Mouse (Mus musculus) stomach, embryonic 14.5 days (tissue): ENCODE data around the gene Ubiad1. TPM values are rescaled to one million over a fixed set of nuclear protein-coding genes. Genes with fewer than 3 reads are reported as not detected.

Experiments
- ATAC-seq: fragments of 200-750 bp; cut with Nextera tagmentation; 2 replicates; pipeline ENCODE4 v1.8.0; 2017; ENCODE audit warnings: low read depth, moderate TSS enrichment; ENCODE audit not compliant: insufficient number of reproducible peaks, insufficient read depth, low FRiP score
- H3K27ac ChIP-seq: fragments of 300-500 bp; sonication (generic); 2 replicates; pipeline ENCODE4 v1.5.1; 2014; ENCODE audit warnings: mild to moderate bottlenecking, low read length, moderate library complexity, mixed read lengths
- H3K27me3 ChIP-seq: fragments of 300-500 bp; sonication (generic); 2 replicates; pipeline ENCODE4 v1.6.1; 2014; ENCODE audit warnings: low read length, control low read depth, mixed read lengths; ENCODE audit not compliant: control insufficient read depth, insufficient read depth
- H3K36me3 ChIP-seq: fragments of 300-500 bp; sonication (generic); 2 replicates; pipeline ENCODE4 v1.6.1; 2014; ENCODE audit warnings: mild to moderate bottlenecking, control low read depth, low read length, moderate library complexity, mixed read lengths; ENCODE audit not compliant: control insufficient read depth, insufficient read depth
- H3K4me1 ChIP-seq: fragments of 300-500 bp; sonication (generic); 2 replicates; pipeline ENCODE4 v1.6.1; 2014; ENCODE audit warnings: low read length, control low read depth, mixed read lengths; ENCODE audit not compliant: control insufficient read depth, insufficient read depth
- H3K4me2 ChIP-seq: fragments of 300-500 bp; sonication (generic); replicated peaks from 2 replicates; pipeline ENCODE4 v1.6.1; 2014; ENCODE audit warnings: low read depth, low read length, control low read depth
- H3K4me3 ChIP-seq: fragments of 300-500 bp; sonication (generic); 2 replicates; pipeline ENCODE4 v1.5.1; 2014; ENCODE audit warnings: low read depth, low read length, control low read depth
- H3K9ac ChIP-seq: fragments of 300-500 bp; sonication (generic); replicated peaks from 2 replicates; pipeline ENCODE4 v1.6.1; 2014; ENCODE audit warnings: low read depth, mild to moderate bottlenecking, control low read depth, low read length, moderate library complexity, mixed read lengths
- H3K9me3 ChIP-seq: fragments of 300-500 bp; sonication (generic); 2 replicates; pipeline ENCODE4 v1.6.1; 2016; ENCODE audit warnings: low read depth, low read length, control low read depth; ENCODE audit not compliant: control insufficient read depth
- WGBS: fragments of 180-500 bp; shearing (Covaris S2); extraction: QIAGEN DNeasy Blood & Tissue Kit; methylation state at CpG from one replicate; pipeline ENCODE4 v1.1.7; 2014; 5-methylcytosine and 5-hydroxymethylcytosine counted together
- polyA plus RNA-seq: library from polyadenylated mRNA; unstranded; fragments of >200 nt; fragmentation: Nextera tagmentation; extraction: Ambion mirVana; gene quantifications from 2 replicates; pipeline ENCODE4 v1.2.1, GENCODE M21; 2014

Ubiad1 gene
- polyA plus RNA-seq, 1 experiment from 2014 or later: 16.9 TPM

- Histone ChIP-seq H3K9me3 (no peaks in the 10 kb centered on the region), H3K27me3 (no peaks in the 10 kb centered on the region), H3K36me3 (no peaks in the 10 kb centered on the region), H3K4me2 (no peak overlapping the region), H3K4me3 (no peak overlapping the region), H3K27ac (no peak overlapping the region), H3K4me1 (peaks cover 9% of the 10 kb centered on the region; the same call in 1 of the 2 replicates), H3K9ac (no peak overlapping the region)
- WGBS: 93% methylated on average over 5 of the region's 5 CpGs
- no peak for ATAC-seq
Measured at GRCm38 (mm10) chr4:148441931-148442330, 2.6 kb downstream of the Ubiad1 start.

DNA sequence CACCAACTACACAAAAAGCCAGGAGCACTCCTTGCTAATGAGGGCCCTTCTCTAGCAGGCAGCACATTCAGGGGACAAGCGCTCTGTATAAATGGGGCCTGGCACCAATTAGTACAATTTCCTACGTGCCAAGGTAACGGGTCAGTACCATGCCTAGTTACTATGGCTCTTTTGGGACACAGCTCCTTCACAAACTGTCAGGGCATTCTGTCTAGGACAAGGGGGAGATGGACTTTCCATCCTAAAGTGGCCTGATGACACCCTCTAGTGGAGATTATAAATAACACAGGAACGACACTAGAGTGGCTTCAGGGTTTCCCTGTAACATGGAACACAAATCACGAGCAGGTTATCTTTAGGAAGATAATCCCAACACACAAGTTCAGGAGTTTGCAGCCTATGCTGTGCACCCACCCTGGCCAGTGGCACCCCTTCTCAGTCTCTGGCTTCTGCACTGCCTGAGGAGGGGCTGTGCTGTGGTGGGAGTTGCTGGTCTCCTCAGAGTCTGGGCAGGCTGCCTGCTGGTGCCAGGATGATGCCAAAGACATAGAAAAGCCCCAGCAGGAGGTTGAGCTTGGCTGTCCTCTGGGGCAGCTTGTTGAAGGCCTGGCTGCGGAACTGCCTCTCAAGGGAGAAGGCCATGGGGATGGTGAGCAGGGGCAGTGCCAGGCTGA, 8.8 kb downstream of the Ubiad1 start:
- H3K4me3 ChIP-seq: no peak overlapping the region
- no peaks in the 10 kb centered on the region for H3K4me1 ChIP-seq
- 73% methylated on average over 6 of the region's 6 CpGs for WGBS
- no peak for ATAC-seq
- H3K36me3 ChIP-seq: peaks cover 6% of the 10 kb centered on the region; the same call in 1 of the 2 replicates
- no peak overlapping the region for H3K27ac ChIP-seq
- H3K4me2 ChIP-seq: no peak overlapping the region
- no peak overlapping the region for H3K9ac ChIP-seq
- H3K9me3 ChIP-seq: no peaks in the 10 kb centered on the region
- H3K27me3 ChIP-seq: no peaks in the 10 kb centered on the region

DNA sequence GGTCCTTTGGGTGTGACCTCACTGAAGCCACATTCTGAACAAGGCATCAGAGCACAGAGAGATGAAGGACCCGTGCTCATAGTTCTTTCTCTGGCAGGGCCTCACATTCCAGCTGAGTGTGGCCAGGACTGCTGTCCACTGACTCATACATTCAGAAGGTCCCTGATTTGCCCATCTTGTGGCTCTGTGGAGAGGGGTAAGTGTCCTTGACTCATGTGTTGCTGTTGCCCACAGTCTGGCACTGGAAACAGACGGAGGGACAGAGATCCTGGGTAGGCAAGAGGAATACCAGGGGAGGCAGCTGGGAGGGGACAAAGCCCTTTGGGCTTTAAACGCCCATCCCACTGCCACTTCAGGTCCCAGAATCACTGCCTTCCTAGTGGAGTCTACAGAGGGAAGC, 9.5 kb downstream of the Ubiad1 start:
- H3K27ac ChIP-seq: no peak overlapping the region
- no peaks in the 10 kb centered on the region for H3K9me3 ChIP-seq
- ATAC-seq: no peak
- H3K4me1 ChIP-seq: no peaks in the 10 kb centered on the region
- H3K27me3 ChIP-seq: no peaks in the 10 kb centered on the region
- H3K9ac ChIP-seq: no peak overlapping the region
- peaks cover 6% of the 10 kb centered on the region; the same call in 1 of the 2 replicates for H3K36me3 ChIP-seq
- H3K4me2 ChIP-seq: no peak overlapping the region
- WGBS: 89% methylated on average over 3 of the region's 3 CpGs
- H3K4me3 ChIP-seq: no peak overlapping the region

- ATAC-seq: no peak
- no peaks in the 10 kb centered on the region for H3K27me3 ChIP-seq
- H3K4me2 ChIP-seq: no peak overlapping the region
- no peak overlapping the region for H3K9ac ChIP-seq
- no peak overlapping the region for H3K4me3 ChIP-seq
- H3K4me1 ChIP-seq: no peaks in the 10 kb centered on the region
- peaks cover 6% of the 10 kb centered on the region; the same call in 1 of the 2 replicates for H3K36me3 ChIP-seq
- H3K9me3 ChIP-seq: no peaks in the 10 kb centered on the region
- no peak overlapping the region for H3K27ac ChIP-seq
- 82% methylated on average over 4 of the region's 4 CpGs for WGBS
Measured at GRCm38 (mm10) chr4:148434554-148434953, 10.0 kb downstream of the Ubiad1 start.

- Histone ChIP-seq H3K4me2 (no peak overlapping the region), H3K4me3 (no peak overlapping the region), H3K9me3 (no peaks in the 10 kb centered on the region), H3K27me3 (no peaks in the 10 kb centered on the region), H3K27ac (no peak overlapping the region), H3K36me3 (peaks cover 6% of the 10 kb centered on the region; the same call in 1 of the 2 replicates), H3K4me1 (no peaks in the 10 kb centered on the region), H3K9ac (no peak overlapping the region)
- ATAC-seq: no peak
- WGBS: 71% methylated on average over 5 of the region's 5 CpGs
Measured at GRCm38 (mm10) chr4:148433813-148434212, 10.8 kb downstream of the Ubiad1 start.

DNA sequence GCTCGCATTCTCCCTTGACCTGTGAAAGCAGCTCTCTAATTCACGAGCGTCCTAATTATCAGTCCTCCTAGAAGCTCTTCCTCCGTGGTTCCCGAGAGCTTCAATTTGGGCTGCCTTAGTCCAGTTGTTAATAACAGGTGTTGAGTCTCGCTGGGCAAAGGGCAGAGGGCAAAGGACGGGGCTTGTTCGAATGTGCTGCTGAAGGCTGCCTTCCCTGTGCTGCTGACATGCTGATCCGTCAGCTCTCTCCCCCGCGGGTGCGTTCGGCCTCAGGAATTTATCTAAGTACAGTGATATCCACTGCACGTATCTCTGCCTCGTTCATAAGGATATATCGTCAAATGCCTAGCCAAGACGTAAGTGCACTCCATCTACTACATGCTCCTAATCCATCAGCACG, 11.2 kb downstream of the Ubiad1 start:
- Histone ChIP-seq H3K4me2 (no peak overlapping the region), H3K4me1 (no peaks in the 10 kb centered on the region), H3K27ac (no peak overlapping the region), H3K9ac (no peak overlapping the region), H3K4me3 (no peak overlapping the region), H3K9me3 (no peaks in the 10 kb centered on the region), H3K36me3 (peaks cover 6% of the 10 kb centered on the region; the same call in 1 of the 2 replicates), H3K27me3 (no peaks in the 10 kb centered on the region)
- ATAC-seq: no peak
- WGBS: 72% methylated on average over 18 of the region's 18 CpGs

DNA sequence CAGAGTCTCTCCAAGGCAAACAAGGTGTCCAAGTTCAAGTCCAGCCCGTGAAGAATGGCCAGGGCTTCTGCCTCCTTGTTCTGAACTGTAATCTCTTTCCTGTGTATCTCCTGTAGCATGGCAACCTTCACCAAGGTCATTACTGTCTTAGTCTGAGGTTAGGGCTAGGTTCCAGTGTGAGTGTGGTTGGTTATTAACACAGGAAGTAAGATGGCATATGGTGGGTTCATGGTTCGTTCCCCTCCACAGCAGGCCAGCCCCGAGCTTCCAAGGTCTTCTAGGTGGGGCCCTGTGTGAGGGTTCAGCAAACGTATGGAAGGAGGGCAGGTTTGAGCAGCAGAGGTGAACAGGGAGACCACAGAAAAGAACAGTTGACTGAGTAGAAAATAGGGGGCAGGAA, 12.1 kb downstream of the Ubiad1 start:
- no peak overlapping the region for H3K27ac ChIP-seq
- no peaks in the 10 kb centered on the region for H3K27me3 ChIP-seq
- no peak overlapping the region for H3K4me3 ChIP-seq
- H3K9me3 ChIP-seq: no peaks in the 10 kb centered on the region
- H3K36me3 ChIP-seq: peaks cover 6% of the 10 kb centered on the region; the same call in 1 of the 2 replicates
- 87% methylated on average over 4 of the region's 4 CpGs for WGBS
- H3K9ac ChIP-seq: no peak overlapping the region
- no peak overlapping the region for H3K4me2 ChIP-seq
- no peaks in the 10 kb centered on the region for H3K4me1 ChIP-seq
- no peak for ATAC-seq

DNA sequence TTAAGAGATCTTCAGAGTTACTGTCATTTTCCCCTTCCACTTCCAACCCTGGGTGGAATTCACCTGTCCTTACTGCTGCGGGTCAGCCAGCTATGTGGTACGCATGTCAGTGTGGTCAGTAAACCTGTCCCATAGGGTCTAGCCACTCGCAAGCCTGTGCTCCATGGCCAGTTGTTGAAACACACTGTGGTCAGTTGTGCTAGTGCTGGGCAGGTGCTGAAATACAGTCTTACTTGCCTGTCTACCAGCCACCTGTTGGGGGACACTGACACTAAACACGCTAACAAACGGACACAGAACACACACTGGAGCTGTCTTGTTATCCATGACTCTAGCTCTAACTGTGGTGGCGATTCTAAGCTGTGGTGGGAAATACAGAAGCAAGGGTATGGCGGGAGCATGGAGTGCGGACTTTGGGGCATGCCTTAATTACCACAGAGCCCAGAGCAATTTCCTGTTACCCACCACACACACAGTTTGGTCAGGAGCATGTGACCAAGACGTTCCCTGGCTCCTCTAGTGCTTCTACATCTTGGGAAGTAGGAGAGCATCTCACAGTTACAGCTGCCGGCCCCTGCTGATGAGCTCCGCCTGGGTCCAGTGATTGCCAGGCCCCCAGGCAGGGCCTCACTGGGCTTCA, 13.6 kb downstream of the Ubiad1 start:
- no peak overlapping the region for H3K4me3 ChIP-seq
- H3K27ac ChIP-seq: no peak overlapping the region
- 89% methylated on average over 11 of the region's 11 CpGs for WGBS
- no peaks in the 10 kb centered on the region for H3K9me3 ChIP-seq
- no peak overlapping the region for H3K4me2 ChIP-seq
- peaks cover 2% of the 10 kb centered on the region; the same call in 1 of the 2 replicates for H3K36me3 ChIP-seq
- no peaks in the 10 kb centered on the region for H3K27me3 ChIP-seq
- no peaks in the 10 kb centered on the region for H3K4me1 ChIP-seq
- H3K9ac ChIP-seq: no peak overlapping the region
- ATAC-seq: no peak
